Mouse (Mus musculus) hindbrain, embryonic 13.5 days (tissue): ENCODE measurements around the gene Repin1. TPM values are rescaled to one million over a fixed set of nuclear protein-coding genes. Genes with fewer than 3 reads are reported as not detected.
"Not testable (repeated sequence)": the region's sequence is repeated elsewhere in the genome, so short reads cannot be mapped to it uniquely, and the experiment has no call there.

ENCODE experiments used
- ATAC-seq: fragments of 200-750 bp; cut with Nextera tagmentation; 2 replicates; pipeline ENCODE4 v1.8.0; 2017; ENCODE audit warnings: moderate TSS enrichment; ENCODE audit not compliant: low FRiP score
- H3K27ac ChIP-seq: fragments of 300-500 bp; sonication (generic); 2 replicates; pipeline ENCODE4 v1.5.1; 2015; ENCODE audit warnings: inconsistent platforms, mild to moderate bottlenecking, moderate library complexity
- H3K27me3 ChIP-seq: fragments of 300-500 bp; sonication (generic); 2 replicates; pipeline ENCODE4 v1.6.1; 2015; ENCODE audit warnings: mild to moderate bottlenecking, inconsistent platforms
- H3K36me3 ChIP-seq: fragments of 300-500 bp; sonication (generic); 2 replicates; pipeline ENCODE4 v1.6.1; 2015; ENCODE audit warnings: mild to moderate bottlenecking, inconsistent platforms
- H3K4me1 ChIP-seq: fragments of 300-500 bp; sonication (generic); replicated peaks from 2 replicates; pipeline ENCODE4 v1.6.1; 2015; ENCODE audit warnings: inconsistent platforms
- H3K4me2 ChIP-seq: fragments of 300-500 bp; sonication (generic); 2 replicates; pipeline ENCODE4 v1.6.1; 2015; ENCODE audit warnings: inconsistent platforms, mild to moderate bottlenecking, moderate library complexity
- H3K4me3 ChIP-seq: fragments of 300-500 bp; sonication (generic); 2 replicates; pipeline ENCODE4 v1.5.1; 2015; ENCODE audit warnings: mild to moderate bottlenecking, inconsistent platforms
- H3K9ac ChIP-seq: fragments of 300-500 bp; sonication (generic); 2 replicates; pipeline ENCODE4 v1.6.1; 2015; ENCODE audit warnings: mild to moderate bottlenecking, inconsistent platforms
- H3K9me3 ChIP-seq: fragments of 300-500 bp; sonication (generic); 2 replicates; pipeline ENCODE4 v1.6.1; 2016; ENCODE audit warnings: inconsistent platforms
- WGBS: fragments of 180-500 bp; shearing (Covaris S2); methylation state at CpG from one replicate; pipeline ENCODE4 v1.1.7; 2015; 5-methylcytosine and 5-hydroxymethylcytosine counted together
- polyA plus RNA-seq: library from polyadenylated mRNA; unstranded; fragments of >200 nt; fragmentation: Nextera tagmentation; extraction: Ambion mirVana; gene quantifications from 2 replicates; pipeline ENCODE4 v1.2.1, GENCODE M21; 2015

Gene Repin1
- polyA plus RNA-seq, 1 experiment from 2014 or later: 39.3 TPM

DNA sequence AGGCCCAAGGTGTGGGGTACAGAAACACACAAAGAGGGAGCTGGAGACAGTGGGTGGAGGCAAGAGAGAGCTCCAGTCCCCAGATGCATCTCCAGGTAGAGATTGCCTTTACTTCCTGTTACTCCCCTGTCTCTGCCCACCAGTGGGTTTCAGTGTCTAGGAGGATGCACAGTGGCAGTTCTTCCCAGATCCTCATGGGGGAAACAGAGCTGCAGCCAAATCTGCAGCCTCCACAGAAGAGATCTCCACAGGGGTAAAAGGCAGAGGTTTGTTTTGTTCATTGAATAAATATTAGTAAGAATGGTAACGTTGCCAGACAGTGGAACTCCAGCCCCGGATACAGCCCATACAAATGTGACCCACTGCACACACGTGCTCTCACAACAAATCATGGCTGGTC is 17.0 kb downstream of the Repin1 start:
- WGBS: 79% methylated on average over 3 of the region's 3 CpGs
- H3K9ac ChIP-seq: 0 out of 2 replicates have a peak overlapping the region, but pooled peaks have one; percentile 6

DNA sequence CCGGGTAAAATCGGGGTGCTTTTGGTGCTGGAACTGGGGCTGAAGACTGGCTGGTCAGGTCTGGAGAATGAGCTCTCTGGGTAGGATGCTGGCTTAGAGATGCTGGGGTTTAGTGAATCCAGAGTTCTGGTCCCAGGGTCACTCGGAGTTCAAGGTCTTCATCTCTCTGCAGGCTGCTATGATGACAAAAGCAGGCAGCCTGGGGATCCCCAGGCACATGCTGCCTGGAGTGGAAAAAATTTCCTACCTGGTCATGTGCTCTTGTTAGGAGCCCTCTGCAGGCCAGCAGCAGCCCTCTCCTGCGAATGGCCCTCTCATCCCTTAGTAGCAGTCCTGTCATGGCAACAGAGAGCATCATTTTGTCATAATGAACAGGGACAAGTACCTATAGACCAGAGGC is 19.8 kb downstream of the Repin1 start:
- H3K9me3 ChIP-seq: no peaks in the 10 kb centered on the region
- no peak overlapping the region for H3K4me3 ChIP-seq
- peaks cover 35% of the 10 kb centered on the region for H3K36me3 ChIP-seq
- H3K9ac ChIP-seq: no peak overlapping the region
- no peak overlapping the region for H3K4me2 ChIP-seq
- no peaks in the 10 kb centered on the region for H3K27me3 ChIP-seq
- no peak for ATAC-seq
- H3K27ac ChIP-seq: no peak overlapping the region
- peaks cover 9% of the 10 kb centered on the region for H3K4me1 ChIP-seq
- 88% methylated on average over 4 of the region's 4 CpGs for WGBS

More for the DNA sequence above, 17.0 kb downstream of the Repin1 start:
- Histone ChIP-seq H3K4me2 (no peak overlapping the region), H3K4me3 (no peak overlapping the region), H3K9me3 (no peaks in the 10 kb centered on the region), H3K27ac (no peak overlapping the region), H3K36me3 (peaks cover 28% of the 10 kb centered on the region), H3K4me1 (peaks cover 9% of the 10 kb centered on the region), H3K27me3 (no peaks in the 10 kb centered on the region)
- ATAC-seq: no peak

DNA sequence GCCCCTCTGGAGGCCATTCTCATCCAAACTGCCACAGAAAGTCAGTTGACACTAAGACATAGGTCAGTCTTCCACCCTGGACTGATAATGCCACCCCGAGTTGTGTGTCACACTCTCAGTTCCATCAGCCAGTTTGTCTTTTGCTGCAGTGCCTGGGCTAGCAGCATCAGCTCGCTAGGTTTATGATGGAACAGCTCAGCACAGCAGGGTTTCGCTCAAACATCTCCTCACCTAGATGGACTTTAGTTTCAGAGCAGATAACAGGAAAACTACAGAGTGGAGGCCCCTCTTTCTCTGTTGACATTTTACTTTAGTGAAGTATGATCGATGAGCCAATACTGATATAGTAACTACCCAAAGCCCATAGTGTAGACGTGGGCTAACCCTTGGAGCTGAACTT is 21.1 kb downstream of the Repin1 start:
- Histone ChIP-seq H3K9ac (no peak overlapping the region), H3K4me2 (no peak overlapping the region), H3K27me3 (no peaks in the 10 kb centered on the region), H3K9me3 (no peaks in the 10 kb centered on the region), H3K4me1 (no peaks in the 10 kb centered on the region), H3K27ac (no peak overlapping the region), H3K36me3 (peaks cover 47% of the 10 kb centered on the region), H3K4me3 (no peak overlapping the region)
- ATAC-seq: no peak
- WGBS: 96% methylated on average over 5 of the region's 5 CpGs

DNA sequence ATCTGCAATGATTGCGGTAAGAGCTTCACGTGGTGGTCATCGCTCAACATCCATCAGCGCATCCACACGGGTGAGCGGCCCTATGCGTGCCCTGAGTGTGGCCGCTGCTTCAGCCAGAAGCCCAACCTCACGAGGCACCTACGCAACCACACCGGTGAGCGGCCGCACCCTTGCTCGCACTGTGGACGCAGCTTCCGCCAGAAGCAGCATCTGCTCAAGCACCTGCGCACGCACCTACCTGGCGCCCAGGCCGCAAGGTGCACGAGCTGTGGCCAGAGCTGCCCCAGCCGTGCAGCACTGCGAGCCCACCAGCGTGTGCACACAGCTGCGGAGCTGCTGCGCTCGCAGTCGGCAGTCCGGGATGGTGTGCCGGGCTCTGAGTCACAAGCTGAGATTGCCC is 26.3 kb downstream of the Repin1 start:
- Histone ChIP-seq H3K27ac (no peak overlapping the region), H3K4me1 (no peaks in the 10 kb centered on the region), H3K9ac (no peak overlapping the region), H3K4me2 (no peak overlapping the region), H3K9me3 (no peaks in the 10 kb centered on the region), H3K27me3 (peaks cover 1% of the 10 kb centered on the region; the same call in 1 of the 2 replicates), H3K36me3 (peaks cover 53% of the 10 kb centered on the region), H3K4me3 (no peak overlapping the region)
- WGBS: 94% methylated on average over 30 of the region's 30 CpGs
- ATAC-seq: no peak

DNA sequence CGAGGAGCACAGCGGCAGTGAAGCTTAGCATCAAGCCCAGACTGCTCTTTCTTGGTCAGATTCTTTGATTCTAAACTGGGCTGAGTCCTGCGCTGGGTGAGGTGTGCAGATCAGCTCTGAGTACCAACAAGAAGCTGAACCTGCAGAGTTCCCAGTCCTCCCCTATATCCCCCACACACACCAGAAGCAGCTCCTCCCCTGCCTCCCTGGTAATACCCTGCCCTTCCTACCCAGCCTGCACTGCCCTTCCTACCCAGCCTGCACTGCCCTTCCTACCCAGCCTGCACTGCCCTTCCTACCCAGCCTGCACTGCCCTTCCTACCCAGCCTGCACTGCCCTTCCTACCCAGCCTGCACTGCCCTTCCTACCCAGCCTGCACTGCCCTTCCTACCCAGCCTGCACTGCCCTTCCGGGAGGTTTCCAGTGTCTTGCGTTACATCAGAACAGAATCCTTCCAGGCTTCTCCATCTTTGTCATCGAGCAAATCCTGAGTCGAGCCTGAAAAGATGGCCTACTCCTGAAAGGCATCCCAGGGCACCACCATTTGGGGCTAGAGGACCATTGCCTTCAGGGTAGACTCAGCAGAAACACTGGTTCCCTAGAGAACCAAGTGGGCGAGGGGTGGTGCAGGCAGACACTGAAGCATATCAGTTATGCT is 28.6 kb downstream of the Repin1 start:
- H3K27ac ChIP-seq, H3K4me2 ChIP-seq, H3K9ac ChIP-seq, H3K9me3 ChIP-seq, ATAC-seq, H3K4me3 ChIP-seq: not testable (repeated sequence)
- Histone ChIP-seq H3K27me3 (peaks cover 22% of the 10 kb centered on the region), H3K36me3 (peaks cover 45% of the 10 kb centered on the region), H3K4me1 (peaks cover 10% of the 10 kb centered on the region)
- WGBS: 85% methylated on average over 8 of the region's 8 CpGs

DNA sequence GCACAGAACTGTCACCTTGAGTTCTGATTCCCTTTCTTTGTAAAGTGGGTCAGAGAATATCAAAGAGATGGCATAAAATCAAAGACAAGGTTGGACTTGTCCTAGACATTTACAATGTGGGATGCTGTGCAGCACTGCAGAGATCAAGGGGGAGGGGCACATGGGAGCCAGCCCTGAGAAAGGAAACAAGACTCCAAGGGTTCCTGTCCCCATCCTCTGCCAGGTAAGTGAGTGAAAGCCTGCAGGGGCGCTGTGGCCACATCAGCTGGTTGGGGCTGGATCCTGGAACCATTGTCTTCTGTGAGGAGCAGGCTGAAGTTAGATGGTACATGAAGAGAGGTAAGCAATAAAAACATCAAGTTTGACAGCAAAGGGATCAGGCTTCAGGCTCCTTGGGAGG is 29.8 kb downstream of the Repin1 start:
- Histone ChIP-seq H3K36me3 (peaks cover 42% of the 10 kb centered on the region), H3K27me3 (peaks cover 33% of the 10 kb centered on the region), H3K4me3 (no peak overlapping the region), H3K27ac (no peak overlapping the region), H3K9me3 (no peaks in the 10 kb centered on the region), H3K4me2 (no peak overlapping the region), H3K4me1 (peaks cover 15% of the 10 kb centered on the region), H3K9ac (no peak overlapping the region)
- WGBS: 39% methylated on average over 1 of the region's 1 CpGs
- no peak for ATAC-seq

DNA sequence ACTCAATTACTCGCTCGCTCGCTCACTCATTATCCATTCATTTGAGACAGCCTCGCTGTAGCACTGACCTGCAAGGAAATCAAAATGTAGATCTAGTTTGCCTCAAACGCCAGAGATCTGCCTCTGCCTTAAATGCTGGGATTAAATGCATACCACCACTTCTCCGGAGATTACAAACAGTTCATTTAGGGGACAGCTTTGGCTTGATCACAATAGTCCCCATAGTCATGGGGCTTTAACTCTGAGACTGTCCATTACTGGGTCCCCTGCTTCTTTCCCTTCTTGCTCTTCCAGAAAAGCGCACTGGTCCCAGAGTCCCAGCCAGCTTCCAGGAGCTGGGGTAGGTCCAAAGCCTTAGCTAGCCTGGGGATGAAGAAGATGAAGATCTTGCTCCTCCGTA is 32.8 kb downstream of the Repin1 start, which contains the start of gene AI854703:
TSS of gene AI854703 (plus strand) at position 301 of the 400 bp plus-strand sequence.
- H3K36me3 ChIP-seq: peaks cover 13% of the 10 kb centered on the region
- H3K9me3 ChIP-seq: no peaks in the 10 kb centered on the region
- H3K4me1 ChIP-seq: peaks cover 28% of the 10 kb centered on the region
- H3K27ac ChIP-seq: no peak within 1 kb of the TSS
- peak within 1 kb of the TSS; percentile 69 for H3K9ac ChIP-seq
- peaks cover 55% of the 10 kb centered on the region for H3K27me3 ChIP-seq
- 30% methylated on average over 8 of the region's 8 CpGs for WGBS
- H3K4me2 ChIP-seq: peak within 1 kb of the TSS; percentile 75
- ATAC-seq: no peak
- peak within 1 kb of the TSS; percentile 53 for H3K4me3 ChIP-seq

DNA sequence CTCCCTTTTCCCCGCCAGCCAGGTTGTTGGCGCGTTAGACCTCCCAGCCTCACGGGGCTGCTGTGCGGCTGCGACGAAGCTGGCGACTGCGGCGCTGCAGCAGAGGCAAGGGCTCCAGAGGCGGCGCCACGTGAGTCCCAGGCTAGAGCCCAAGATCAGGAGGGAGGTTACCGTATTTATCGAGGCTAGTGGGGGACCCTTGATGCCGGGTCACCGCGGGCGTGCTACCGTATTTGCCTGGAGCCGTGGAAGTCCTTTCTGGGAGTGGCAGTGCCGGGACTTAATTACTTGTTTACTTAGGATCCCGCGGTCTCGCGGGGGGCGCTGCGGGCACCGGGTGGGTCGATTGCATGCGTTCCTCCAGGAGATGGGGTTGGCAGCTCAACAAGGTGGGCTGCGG is 33.3 kb downstream of the Repin1 start:
- peak overlapping the region; percentile 53 for H3K4me3 ChIP-seq
- ATAC-seq: peak; percentile 31; the same call in 1 of the 2 replicates
- peak overlapping the region; percentile 69 for H3K9ac ChIP-seq
- no peak overlapping the region for H3K27ac ChIP-seq
- WGBS: under 1% methylated on average over 32 of the region's 32 CpGs
- H3K27me3 ChIP-seq: peaks cover 55% of the 10 kb centered on the region
- H3K4me1 ChIP-seq: peaks cover 28% of the 10 kb centered on the region
- no peaks in the 10 kb centered on the region for H3K9me3 ChIP-seq
- peaks cover 7% of the 10 kb centered on the region; the same call in 1 of the 2 replicates for H3K36me3 ChIP-seq
- peak overlapping the region; percentile 75 for H3K4me2 ChIP-seq

DNA sequence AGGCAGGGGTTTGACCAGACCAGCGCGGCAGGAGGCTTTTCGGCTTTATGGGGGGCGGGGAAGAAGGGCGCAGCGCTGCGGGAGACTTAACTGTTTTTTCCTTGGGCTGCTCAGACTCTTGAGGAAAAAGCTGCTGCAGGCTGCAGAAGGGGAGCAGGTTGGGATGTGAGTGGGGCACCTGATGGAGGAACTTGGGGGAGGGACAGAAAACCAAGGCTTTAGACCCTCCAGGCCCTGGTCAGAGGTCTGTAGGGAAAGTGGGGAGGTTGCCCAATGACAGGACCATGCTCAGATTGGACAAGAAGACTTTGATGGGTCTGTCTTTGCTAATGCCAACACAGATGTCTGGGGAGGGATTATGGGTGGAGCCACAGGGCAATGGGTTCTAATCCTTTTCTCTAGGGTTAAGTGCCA is 33.8 kb downstream of the Repin1 start:
- WGBS: 7% methylated on average over 7 of the region's 7 CpGs
- H3K9ac ChIP-seq: peak overlapping the region; percentile 69
- no peak for ATAC-seq
- peaks cover 28% of the 10 kb centered on the region for H3K4me1 ChIP-seq
- no peak overlapping the region for H3K27ac ChIP-seq
- H3K9me3 ChIP-seq: no peaks in the 10 kb centered on the region
- peak overlapping the region; percentile 53 for H3K4me3 ChIP-seq
- H3K36me3 ChIP-seq: 0 out of 2 replicates have a peak, but pooled peaks cover 5% of the 10 kb centered on the region
- peaks cover 55% of the 10 kb centered on the region for H3K27me3 ChIP-seq
- H3K4me2 ChIP-seq: peak overlapping the region; percentile 75

DNA sequence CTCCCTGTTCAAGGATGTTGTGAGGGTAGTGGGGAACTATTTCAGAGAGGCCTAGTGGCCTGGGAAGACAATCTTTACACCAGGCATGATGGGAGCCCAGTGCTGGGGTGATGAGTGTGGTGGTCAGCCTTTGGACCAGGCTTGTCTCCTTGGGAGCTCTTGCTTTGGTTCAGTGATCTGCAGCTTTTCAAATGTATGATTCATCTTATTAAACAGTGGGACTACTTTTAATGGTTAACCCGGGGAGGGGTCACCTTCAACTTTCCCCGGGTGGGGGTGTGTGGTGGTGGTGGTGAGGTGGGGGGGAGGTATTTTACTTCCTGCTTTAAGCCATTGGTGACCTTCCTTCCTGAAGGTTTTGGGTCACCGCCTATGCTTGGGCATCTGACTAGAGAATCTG is 34.7 kb downstream of the Repin1 start:
- Histone ChIP-seq H3K4me3 (no peak overlapping the region), H3K27ac (no peak overlapping the region), H3K4me1 (peaks cover 28% of the 10 kb centered on the region), H3K4me2 (no peak overlapping the region), H3K9ac (0 out of 2 replicates have a peak overlapping the region, but pooled peaks have one; percentile 77), H3K36me3 (0 out of 2 replicates have a peak, but pooled peaks cover 2% of the 10 kb centered on the region), H3K27me3 (peaks cover 55% of the 10 kb centered on the region), H3K9me3 (no peaks in the 10 kb centered on the region)
- no peak for ATAC-seq
- 76% methylated on average over 3 of the region's 3 CpGs for WGBS

DNA sequence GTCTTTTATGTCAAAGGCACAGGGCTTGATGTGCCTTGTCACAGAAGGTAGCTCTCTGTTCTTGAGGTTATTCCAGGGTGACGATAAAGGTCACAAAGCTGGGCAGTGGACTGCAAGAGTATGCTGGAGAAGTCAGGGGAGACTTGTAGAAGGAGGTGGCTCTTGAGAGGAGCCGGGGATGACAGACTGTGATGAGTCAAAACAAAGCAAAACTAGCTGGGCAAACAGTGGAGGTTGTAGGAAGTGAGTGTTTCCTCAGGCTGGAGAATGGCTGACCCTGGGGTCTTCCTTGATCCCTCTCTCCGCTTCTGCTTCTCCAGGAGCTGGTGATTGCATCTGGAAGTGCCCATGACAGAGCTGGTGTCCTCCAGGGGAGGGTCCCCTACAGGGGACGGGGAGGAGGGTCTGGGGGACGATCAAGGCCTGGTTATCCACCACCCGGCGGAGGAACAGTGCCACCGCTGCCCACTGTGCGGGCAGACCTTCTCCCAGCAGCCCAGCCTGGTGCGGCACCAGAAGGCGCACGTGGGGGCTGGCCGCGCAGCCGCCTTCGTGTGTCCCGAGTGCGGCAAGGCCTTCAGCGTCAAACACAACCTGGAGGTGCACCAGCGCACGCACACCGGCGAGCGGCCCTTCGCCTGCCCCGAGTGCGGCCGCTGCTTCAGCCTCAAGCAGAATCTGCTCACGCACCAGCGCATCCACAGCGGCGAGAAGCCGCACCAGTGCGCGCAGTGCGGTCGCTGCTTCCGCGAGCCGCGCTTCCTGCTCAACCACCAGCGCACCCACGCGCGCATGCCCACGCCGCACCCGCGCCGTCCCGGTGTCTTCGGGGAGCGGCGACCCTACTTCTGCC is 35.4 kb downstream of the Repin1 start:
- Histone ChIP-seq H3K36me3 (no peaks in the 10 kb centered on the region), H3K27me3 (peaks cover 55% of the 10 kb centered on the region), H3K27ac (peak overlapping the region; percentile 52), H3K9ac (peak overlapping the region; percentile 77), H3K4me3 (peak overlapping the region; percentile 48), H3K4me2 (peak overlapping the region; percentile 77), H3K4me1 (peaks cover 28% of the 10 kb centered on the region), H3K9me3 (no peaks in the 10 kb centered on the region)
- peak; percentile 75 for ATAC-seq
- 7% methylated on average over 54 of the region's 54 CpGs for WGBS

DNA sequence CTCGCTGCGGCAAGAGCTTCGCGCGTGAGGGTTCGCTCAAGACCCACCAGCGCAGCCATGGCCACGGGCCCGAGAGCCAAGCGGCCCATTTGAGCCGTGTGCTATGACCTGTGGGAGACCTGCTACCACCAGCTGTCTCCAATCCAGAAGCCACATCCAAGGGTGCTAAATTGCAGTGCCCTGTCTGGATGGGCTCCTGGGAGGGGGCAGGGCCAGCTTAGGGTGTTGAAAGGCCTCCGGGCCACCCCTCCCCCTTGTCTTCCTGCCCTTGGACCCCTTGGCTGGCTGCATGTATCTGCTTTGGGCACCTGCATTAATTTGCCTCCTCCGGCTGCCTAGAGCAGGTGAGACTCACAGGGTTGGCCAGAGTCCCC is 36.0 kb downstream of the Repin1 start:
- no peaks in the 10 kb centered on the region for H3K9me3 ChIP-seq
- H3K27me3 ChIP-seq: peaks cover 55% of the 10 kb centered on the region
- H3K36me3 ChIP-seq: no peaks in the 10 kb centered on the region
- WGBS: 16% methylated on average over 13 of the region's 13 CpGs
- peak overlapping the region; percentile 77 for H3K4me2 ChIP-seq
- peak overlapping the region; percentile 52 for H3K27ac ChIP-seq
- peak overlapping the region; percentile 77 for H3K9ac ChIP-seq
- peak; percentile 29 for ATAC-seq
- H3K4me1 ChIP-seq: peaks cover 28% of the 10 kb centered on the region
- H3K4me3 ChIP-seq: peak overlapping the region; percentile 48
